Mouse (Mus musculus) cortical plate, adult 2 months (tissue): ENCODE measurements around the gene Gm10643. TPM values are rescaled to one million over a fixed set of nuclear protein-coding genes. Genes with fewer than 3 reads are reported as not detected.

Experiments
- H3K27ac ChIP-seq: fragments of 200-500 bp; 2 replicates; pipeline ENCODE4 v1.5.1; 2012; ENCODE audit warnings: low read length, control low read depth, inconsistent platforms; ENCODE audit not compliant: insufficient read depth
- H3K4me1 ChIP-seq: fragments of 200-500 bp; 2 replicates; pipeline ENCODE4 v1.6.1; 2011; ENCODE audit warnings: low read length; ENCODE audit not compliant: control insufficient read depth, insufficient read depth
- H3K4me3 ChIP-seq: fragments of 200-500 bp; 2 replicates; pipeline ENCODE4 v1.5.1; 2011; ENCODE audit warnings: mild to moderate bottlenecking, low read length, control low read depth; ENCODE audit not compliant: insufficient read depth
- CTCF ChIP-seq: fragments of 200-500 bp; IDR thresholded peaks from 2 replicates; pipeline ENCODE4 v1.5.1; 2011; ENCODE audit warnings: mild to moderate bottlenecking, control low read depth, low read length; ENCODE audit not compliant: insufficient read depth; ENCODE audit errors: extremely low read depth
- POLR2A ChIP-seq: fragments of 200-500 bp; IDR thresholded peaks from 2 replicates; pipeline ENCODE4 v1.6.1; 2011; ENCODE audit warnings: mild to moderate bottlenecking, low read length, control low read depth; ENCODE audit not compliant: insufficient read depth; ENCODE audit errors: extremely low read depth
- polyA plus RNA-seq: library from polyadenylated mRNA; depleted of rRNA; stranded (reverse); fragments of >200 nt; gene quantifications from 2 replicates; pipeline ENCODE4 v1.2.3, GENCODE M21; 2012

Gm10643 gene
- polyA plus RNA-seq, 1 experiment, result 3.6 TPM

DNA sequence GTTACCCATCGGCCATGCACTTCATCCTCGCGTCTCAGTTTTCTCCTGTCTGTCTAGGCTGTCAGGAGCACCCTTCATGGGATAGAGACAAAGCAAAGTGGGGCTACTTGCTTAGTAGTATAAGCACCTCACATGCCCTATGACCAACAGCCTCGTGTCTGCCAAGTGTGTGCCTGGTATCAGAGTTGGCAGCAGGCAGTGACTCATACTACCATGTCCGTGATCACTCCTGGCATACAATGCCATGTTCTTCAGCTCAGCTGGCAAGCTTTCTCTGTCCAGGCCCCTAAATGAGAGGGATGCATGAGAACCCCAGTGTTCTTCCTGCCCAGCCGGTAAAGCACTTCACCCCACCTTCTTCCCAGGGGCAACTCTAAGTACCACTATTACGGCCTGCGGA is 25.6 kb upstream of the Gm10643 start:
- H3K4me1 ChIP-seq, result no peaks in the 10 kb centered on the region
- no peak overlapping the region for H3K27ac ChIP-seq
- no peak overlapping the region for H3K4me3 ChIP-seq
- no peak for TF ChIP-seq POLR2A
- TF ChIP-seq CTCF, result no peak

DNA sequence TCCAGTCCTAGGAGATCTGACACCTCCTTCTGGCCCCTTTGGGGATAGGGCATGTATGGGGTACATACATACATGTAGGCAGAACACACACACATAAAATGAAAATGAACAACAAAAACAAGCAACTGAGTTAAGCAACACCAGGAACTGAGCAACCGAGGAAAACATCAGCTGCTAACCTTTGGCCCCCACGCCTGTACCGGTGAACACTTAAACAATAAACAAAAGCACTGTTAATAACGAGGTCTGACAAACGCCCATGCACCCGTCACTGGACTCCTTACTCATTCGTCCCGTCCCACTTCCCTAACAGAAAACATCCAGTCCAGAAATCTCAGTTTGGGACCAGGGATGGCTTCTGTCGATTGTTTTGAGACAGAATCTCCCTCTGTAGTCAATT is 24.3 kb upstream of the Gm10643 start:
- Histone ChIP-seq H3K27ac (no peak overlapping the region), H3K4me1 (no peaks in the 10 kb centered on the region)
- no peak for TF ChIP-seq CTCF
- no peak for TF ChIP-seq POLR2A

DNA sequence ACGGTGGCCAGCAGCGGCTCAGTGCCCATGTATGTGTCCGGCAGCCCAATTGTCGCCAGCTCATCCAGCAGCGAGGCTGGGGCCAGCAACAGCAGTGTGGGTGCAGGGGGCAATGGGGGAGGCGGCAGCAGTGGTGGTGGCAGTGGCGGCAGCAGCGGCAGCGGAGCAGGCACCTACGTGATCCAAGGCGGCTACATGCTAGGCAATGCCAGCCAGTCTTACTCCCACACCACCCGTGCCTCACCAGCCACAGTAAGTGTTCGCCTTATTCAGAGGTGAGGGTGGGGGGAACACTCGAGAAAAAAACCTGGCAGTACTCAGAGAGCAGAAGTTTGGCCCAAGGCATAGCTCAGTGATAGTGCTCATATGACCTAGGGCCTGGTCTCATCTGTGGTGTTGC is 22.9 kb upstream of the Gm10643 start:
- Histone ChIP-seq H3K4me1 (no peaks in the 10 kb centered on the region), H3K4me3 (no peak overlapping the region), H3K27ac (no peak overlapping the region)
- no peak for TF ChIP-seq CTCF
- TF ChIP-seq POLR2A, result no peak

More for the DNA sequence above, 24.3 kb upstream of the Gm10643 start:
- H3K4me3 ChIP-seq, result no peak overlapping the region

DNA sequence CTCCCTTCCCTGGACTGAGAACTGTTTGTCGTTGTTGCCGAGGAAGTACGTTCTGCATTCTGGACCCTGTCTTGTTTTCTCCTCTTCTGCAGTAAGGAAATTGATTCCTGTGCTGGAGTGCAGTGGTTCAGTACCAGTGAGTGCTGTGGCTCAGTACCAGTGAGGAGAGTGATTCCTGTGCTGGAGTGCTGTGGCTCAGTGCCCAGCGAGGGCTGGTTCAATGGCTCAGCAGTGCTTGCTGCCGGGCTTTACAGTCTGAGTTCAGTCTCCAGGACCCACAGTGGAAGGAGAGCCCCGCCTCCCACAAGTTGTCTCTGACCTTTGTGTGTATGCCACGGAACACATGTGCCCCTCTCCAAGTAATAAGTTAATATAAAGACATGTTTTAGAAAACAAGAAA is 22.2 kb upstream of the Gm10643 start:
- H3K4me1 ChIP-seq, result no peaks in the 10 kb centered on the region
- H3K27ac ChIP-seq, result no peak overlapping the region

DNA sequence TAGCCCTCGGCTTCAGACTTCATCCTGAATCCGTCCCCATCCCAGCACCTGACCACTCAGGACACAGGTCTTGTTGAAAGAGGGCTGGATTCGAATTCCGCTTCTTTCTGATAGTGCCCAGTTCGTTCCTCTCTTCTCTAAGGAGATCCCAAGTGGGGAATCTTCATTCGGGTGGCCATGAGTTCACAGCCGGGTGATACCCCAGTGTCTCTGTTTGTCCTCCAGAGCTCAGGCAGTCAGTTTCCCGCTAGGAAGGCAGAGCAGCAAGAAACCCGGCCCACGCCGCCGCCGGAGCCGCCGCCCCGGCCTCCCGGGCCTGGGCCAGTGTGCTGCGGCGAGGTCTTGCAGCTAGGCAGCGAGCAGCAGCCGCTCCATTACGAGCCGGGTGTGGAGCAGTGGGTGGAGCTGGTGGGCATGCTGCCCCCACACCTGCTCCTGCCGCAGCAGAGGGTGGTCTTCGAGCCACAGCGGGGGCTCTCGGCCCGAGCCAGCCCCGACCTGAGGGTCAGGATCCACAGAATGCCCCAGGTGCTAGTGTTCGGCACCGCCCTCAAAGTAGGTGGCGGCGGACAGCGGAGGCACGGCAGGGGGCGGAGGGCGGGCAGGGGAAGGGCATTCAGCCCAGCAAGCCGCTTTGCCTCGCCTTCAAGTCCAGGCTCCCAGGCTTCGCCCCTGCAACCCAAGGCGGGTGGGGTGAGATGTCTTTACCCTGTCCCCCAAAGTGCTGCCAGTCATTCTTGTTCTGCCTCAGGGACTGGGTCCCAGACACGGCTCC is 19.6 kb upstream of the Gm10643 start:
- TF ChIP-seq CTCF (no peak), POLR2A (no peak)
- H3K4me1 ChIP-seq, result no peaks in the 10 kb centered on the region
- no peak overlapping the region for H3K27ac ChIP-seq
- H3K4me3 ChIP-seq, result no peak overlapping the region

More for the DNA sequence above, 22.2 kb upstream of the Gm10643 start:
- TF ChIP-seq CTCF (no peak), POLR2A (no peak)
- no peak overlapping the region for H3K4me3 ChIP-seq

DNA sequence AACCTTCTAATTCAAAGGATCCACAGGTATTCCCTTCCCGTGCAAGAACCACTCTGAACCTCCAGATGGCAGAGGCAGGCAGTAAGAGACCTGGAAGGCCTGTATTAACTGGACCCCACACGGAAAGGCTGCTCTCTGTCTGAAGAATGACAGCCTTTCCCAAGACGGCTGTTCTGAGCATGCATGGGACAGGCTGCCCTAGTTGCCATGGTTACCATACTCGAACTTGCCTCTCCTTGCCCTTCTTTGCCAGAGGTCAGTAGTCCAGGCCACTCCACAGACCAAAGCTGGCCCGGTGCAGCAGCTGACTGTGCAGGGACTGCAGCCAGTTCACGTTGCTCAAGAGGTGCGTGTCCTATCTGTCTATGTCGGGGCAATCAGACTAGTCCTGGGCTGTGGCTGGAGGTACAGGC is 18.9 kb upstream of the Gm10643 start:
- H3K4me3 ChIP-seq, result no peak overlapping the region
- no peak for TF ChIP-seq CTCF
- no peak for TF ChIP-seq POLR2A
- no peaks in the 10 kb centered on the region for H3K4me1 ChIP-seq

DNA sequence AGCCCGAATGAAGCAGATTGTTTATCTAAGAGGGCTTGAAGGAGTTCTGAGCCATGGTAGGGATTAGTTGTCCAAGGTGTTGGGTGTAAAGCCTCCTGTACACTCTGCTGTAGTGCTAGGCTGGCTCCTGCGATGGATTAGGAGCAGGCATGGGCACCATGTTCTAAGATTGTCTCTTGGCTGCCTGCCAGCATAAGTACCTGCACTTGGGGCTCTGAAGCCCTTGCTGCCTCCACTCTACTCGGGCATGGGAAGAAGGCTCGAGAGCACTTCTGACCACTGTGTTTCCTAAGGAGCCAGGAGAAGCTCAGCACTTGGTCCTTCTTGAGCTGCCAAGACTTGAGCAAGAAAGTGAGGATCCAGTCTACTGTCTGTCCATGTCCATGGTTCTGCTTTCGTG is 14.3 kb upstream of the Gm10643 start:
- Histone ChIP-seq H3K4me3 (no peak overlapping the region), H3K27ac (no peak overlapping the region), H3K4me1 (no peaks in the 10 kb centered on the region)
- TF ChIP-seq CTCF (no peak), POLR2A (no peak)

More for the DNA sequence above, 18.9 kb upstream of the Gm10643 start:
- H3K27ac ChIP-seq, result no peak overlapping the region

DNA sequence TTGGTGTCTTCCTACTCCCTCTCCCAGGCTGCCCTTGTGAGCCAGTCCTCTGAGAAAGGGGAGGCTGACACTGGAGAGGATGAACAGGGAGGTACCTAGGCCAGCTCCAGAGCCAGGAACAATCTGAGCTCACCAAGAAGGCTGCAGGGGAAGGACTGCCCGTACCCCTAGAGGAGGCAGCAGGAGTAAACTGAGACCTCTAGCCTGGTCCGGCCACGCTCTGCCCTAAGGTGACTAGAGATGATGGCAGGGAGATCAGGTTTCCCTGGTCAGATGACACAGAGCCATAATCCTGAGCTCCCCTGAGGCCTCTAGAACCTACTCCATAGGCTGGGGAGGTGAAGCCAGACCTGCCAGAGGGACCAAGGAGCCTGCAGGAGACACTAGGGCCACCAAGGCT is 11.9 kb upstream of the Gm10643 start:
- TF ChIP-seq POLR2A, result no peak
- no peak for TF ChIP-seq CTCF
- no peak overlapping the region for H3K27ac ChIP-seq
- H3K4me1 ChIP-seq, result peaks cover 4% of the 10 kb centered on the region
- no peak overlapping the region for H3K4me3 ChIP-seq

DNA sequence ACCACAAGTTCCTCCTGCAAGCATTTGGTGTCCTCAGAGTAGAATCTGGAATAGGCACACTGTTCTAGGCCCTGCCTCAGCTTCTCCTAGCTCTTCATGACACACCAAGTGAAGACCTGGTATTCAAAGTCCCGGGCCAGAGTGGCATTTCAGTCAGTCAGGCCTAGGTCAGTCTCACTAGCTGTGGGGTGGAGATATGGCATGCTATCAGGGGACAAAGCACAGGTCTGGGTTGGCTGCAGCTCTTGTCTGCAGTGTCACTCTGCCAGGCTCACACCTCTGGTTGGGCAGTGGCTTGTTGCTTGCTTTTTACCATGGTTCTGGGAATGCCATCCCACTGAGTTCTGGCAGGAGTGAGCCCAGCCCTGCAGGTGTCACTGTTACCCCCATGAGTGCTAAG is 11.5 kb upstream of the Gm10643 start:
- peaks cover 6% of the 10 kb centered on the region for H3K4me1 ChIP-seq
- H3K4me3 ChIP-seq, result no peak overlapping the region
- TF ChIP-seq CTCF (no peak), POLR2A (no peak)
- H3K27ac ChIP-seq, result no peak overlapping the region
